Mouse (Mus musculus): ENCODE measurements around the gene Espnl. TPM values are rescaled to one million over a fixed set of nuclear protein-coding genes. Genes with fewer than 3 reads are reported as not detected.

Gene Espnl
- total and polyA plus RNA-seq, 2 experiments from 2014 or later: 0.23 to 0.27 TPM

DNA sequence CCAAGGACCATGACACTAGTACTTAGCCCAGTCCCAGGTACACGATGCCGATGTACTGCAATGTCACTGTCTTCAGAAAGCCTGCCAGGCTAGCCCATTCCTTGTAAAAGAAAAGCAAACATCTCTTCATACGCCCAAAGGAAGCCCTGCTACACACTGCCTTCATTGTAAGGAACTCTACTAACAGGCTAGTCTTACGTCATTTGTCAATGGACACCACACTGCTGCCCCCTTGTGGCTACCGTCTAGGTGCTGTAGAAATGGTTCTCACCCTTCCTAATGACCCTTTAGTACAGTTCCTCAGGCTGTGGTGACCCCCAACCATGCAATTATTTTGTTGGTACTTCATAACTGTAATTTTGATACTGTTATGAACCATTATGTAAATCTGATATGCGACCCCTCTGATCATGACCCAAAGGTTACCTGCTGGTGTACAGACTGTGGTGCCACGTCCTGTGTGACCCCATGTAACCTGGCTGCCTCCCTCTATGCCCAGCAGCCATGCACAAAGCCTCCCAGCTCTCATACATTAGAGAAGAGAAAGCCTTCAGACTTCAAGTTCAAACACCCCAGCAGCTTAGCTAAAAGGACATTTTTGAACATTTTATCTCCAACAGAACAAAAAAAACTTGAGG is 58.7 kb downstream of the Espnl start:
- Histone ChIP-seq H3K9ac (replicated peaks; ENCODE audit: low read length, poor library complexity, severe bottlenecking) (no peak overlapping the region), H3K4me3 (ENCODE audit: low read depth, low read length) (no peak overlapping the region), H3K27me3 (ENCODE audit: insufficient read depth, low read length) (no peaks in the 10 kb centered on the region), H3K27ac (ENCODE audit: low read depth, low read length) (no peak overlapping the region), H3K4me2 (ENCODE audit: low read depth, low read length, poor library complexity, severe bottlenecking) (no peak overlapping the region), H3K36me3 (ENCODE audit: insufficient read depth, low read length) (peaks cover 74% of the 10 kb centered on the region), H3K9me3 (ENCODE audit: low read length) (no peaks in the 10 kb centered on the region), H3K4me1 (ENCODE audit: insufficient read depth, low read length) (no peaks in the 10 kb centered on the region)
- TF ChIP-seq CTCF (IDR thresholded peaks at IDR 0.05): peak; percentile 95
- ATAC-seq (ENCODE audit: low FRiP score) (peak; percentile 78), DNase-seq (ENCODE audit: low spot score) (peak; percentile 90)
- 56% methylated on average over 7 of the region's 7 CpGs for WGBS

DNA sequence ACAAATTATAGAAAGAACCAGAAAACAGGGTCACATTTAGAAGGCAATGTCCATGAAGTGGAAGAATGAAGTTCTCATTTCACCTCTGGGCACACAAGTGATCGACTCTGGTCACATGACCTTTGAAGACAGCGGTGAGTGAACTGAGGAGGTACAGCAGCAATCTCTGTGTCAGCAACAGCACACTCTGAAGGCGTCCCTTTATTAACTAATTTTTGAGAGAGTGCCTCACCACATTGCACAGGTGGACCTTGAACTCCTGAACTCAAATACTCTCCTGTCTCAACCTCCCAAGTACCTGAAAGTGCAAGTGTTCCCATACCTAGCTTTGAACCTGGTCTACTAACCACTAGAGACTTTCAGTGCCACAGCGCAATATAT is 59.2 kb downstream of the Espnl start:
- Histone ChIP-seq H3K36me3 (ENCODE audit: insufficient read depth, low read length) (peaks cover 71% of the 10 kb centered on the region), H3K9me3 (ENCODE audit: low read length) (no peaks in the 10 kb centered on the region), H3K27me3 (ENCODE audit: insufficient read depth, low read length) (no peaks in the 10 kb centered on the region), H3K9ac (replicated peaks; ENCODE audit: low read length, poor library complexity, severe bottlenecking) (no peak overlapping the region), H3K4me2 (ENCODE audit: low read depth, low read length, poor library complexity, severe bottlenecking) (no peak overlapping the region), H3K4me3 (ENCODE audit: low read depth, low read length) (no peak overlapping the region), H3K4me1 (ENCODE audit: insufficient read depth, low read length) (no peaks in the 10 kb centered on the region), H3K27ac (ENCODE audit: low read depth, low read length) (no peak overlapping the region)
- whole genome bisulfite sequencing: 94% methylated on average over 4 of the region's 4 CpGs
- no peak for ATAC-seq (ENCODE audit: low FRiP score)
- TF ChIP-seq CTCF (IDR thresholded peaks at IDR 0.05): no peak
- no peak for DNase-seq (ENCODE audit: low spot score)

DNA sequence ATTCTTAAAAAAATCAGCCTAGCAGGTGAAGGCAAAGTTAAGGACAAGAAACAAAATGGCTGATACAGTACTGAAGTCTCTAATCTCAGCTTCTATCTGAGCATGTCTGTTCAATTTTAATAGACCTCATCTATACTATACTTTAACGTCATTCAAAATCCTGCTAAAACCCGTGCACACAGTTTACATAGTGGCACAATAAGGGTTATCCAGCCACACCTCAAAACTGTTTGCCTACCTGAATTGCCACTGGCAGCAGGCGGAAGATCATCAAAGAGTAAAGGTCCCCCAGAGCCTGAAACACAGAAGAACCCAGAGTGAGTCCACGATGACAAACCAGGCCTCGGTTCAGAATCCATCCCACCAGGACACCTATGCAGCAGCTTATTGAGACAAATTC is 68.5 kb downstream of the Espnl start:
- no peak for DNase-seq (ENCODE audit: low spot score)
- 95% methylated on average over 5 of the region's 5 CpGs for WGBS
- Histone ChIP-seq H3K27me3 (ENCODE audit: insufficient read depth, low read length) (no peaks in the 10 kb centered on the region), H3K9ac (replicated peaks; ENCODE audit: low read length, poor library complexity, severe bottlenecking) (no peak overlapping the region), H3K27ac (ENCODE audit: low read depth, low read length) (no peak overlapping the region), H3K4me2 (ENCODE audit: low read depth, low read length, poor library complexity, severe bottlenecking) (no peak overlapping the region), H3K9me3 (ENCODE audit: low read length) (no peaks in the 10 kb centered on the region), H3K4me1 (ENCODE audit: insufficient read depth, low read length) (no peaks in the 10 kb centered on the region), H3K36me3 (ENCODE audit: insufficient read depth, low read length) (peaks cover 28% of the 10 kb centered on the region), H3K4me3 (ENCODE audit: low read depth, low read length) (no peak overlapping the region)
- no peak for ATAC-seq (ENCODE audit: low FRiP score)
- no peak for TF ChIP-seq CTCF (IDR thresholded peaks at IDR 0.05)

DNA sequence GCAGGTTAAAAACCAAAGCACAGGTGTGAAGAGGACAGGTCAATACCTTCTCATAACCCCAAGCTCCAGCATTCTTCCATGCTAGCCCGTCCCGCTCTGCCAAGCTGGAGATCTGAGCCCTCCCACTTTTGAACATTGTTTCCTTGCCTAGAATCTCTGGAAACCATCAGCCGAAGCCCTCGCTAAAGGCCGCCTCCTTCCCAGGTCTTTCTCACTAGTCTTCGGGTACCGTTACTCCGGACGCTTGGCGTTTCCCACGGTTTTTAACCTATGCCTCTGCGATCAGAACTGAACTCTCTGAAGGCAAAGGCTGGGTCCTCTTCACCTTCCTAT is 76.0 kb downstream of the Espnl start:
- H3K4me3 ChIP-seq (ENCODE audit: low read depth, low read length): peak overlapping the region; percentile 89
- 1% methylated on average over 12 of the region's 12 CpGs for WGBS
- peak overlapping the region; percentile 92 for H3K27ac ChIP-seq (ENCODE audit: low read depth, low read length)
- ATAC-seq (ENCODE audit: low FRiP score) (0 out of 2 replicates have a peak, but pooled peaks have one; percentile 5), DNase-seq (ENCODE audit: low spot score) (peak; percentile 9)
- TF ChIP-seq CTCF (IDR thresholded peaks at IDR 0.05): no peak
- H3K27me3 ChIP-seq (ENCODE audit: insufficient read depth, low read length): no peaks in the 10 kb centered on the region
- H3K4me1 ChIP-seq (ENCODE audit: insufficient read depth, low read length): peaks cover 10% of the 10 kb centered on the region; the same call in 1 of the 2 replicates
- H3K9me3 ChIP-seq (ENCODE audit: low read length): no peaks in the 10 kb centered on the region
- H3K9ac ChIP-seq (replicated peaks; ENCODE audit: low read length, poor library complexity, severe bottlenecking): peak overlapping the region; percentile 80
- H3K4me2 ChIP-seq (ENCODE audit: low read depth, low read length, poor library complexity, severe bottlenecking): peak overlapping the region; percentile 86
- H3K36me3 ChIP-seq (ENCODE audit: insufficient read depth, low read length): 0 out of 2 replicates have a peak, but pooled peaks cover 6% of the 10 kb centered on the region

Other genes with a start within 250 kb of the Espnl start
- gene Rbm44, start 177.0 kb upstream of the Espnl start, total RNA-seq (2014; rRNA removed): 0.19 TPM in 1 of 2 replicates, not detected in the other
- gene Rbm44, start 177.0 kb upstream of the Espnl start, polyA plus RNA-seq (2015; fragmentation: Nextera tagmentation; extraction: Ambion mirVana): 0.11 and 0.48 TPM in 2 replicates
- gene Ramp1, start 142.3 kb upstream of the Espnl start, total RNA-seq (2014; rRNA removed): 16.1 and 22.4 TPM in 2 replicates
- gene Ramp1, start 142.3 kb upstream of the Espnl start, polyA plus RNA-seq (2015; fragmentation: Nextera tagmentation; extraction: Ambion mirVana): 29.4 and 29.8 TPM in 2 replicates
- 34.3 and 42.5 TPM in 2 replicates for gene Ube2f, start 71.8 kb upstream of the Espnl start, total RNA-seq (2014; rRNA removed)
- 41.2 and 44.8 TPM in 2 replicates for gene Ube2f, start 71.8 kb upstream of the Espnl start, polyA plus RNA-seq (2015; fragmentation: Nextera tagmentation; extraction: Ambion mirVana)
- 10.6 and 11.3 TPM in 2 replicates for gene Scly, start 23.7 kb upstream of the Espnl start, total RNA-seq (2014; rRNA removed)
- gene Scly, start 23.7 kb upstream of the Espnl start, polyA plus RNA-seq (2015; fragmentation: Nextera tagmentation; extraction: Ambion mirVana): 10.3 and 10.7 TPM in 2 replicates
- gene Klhl30, start 28.9 kb downstream of the Espnl start, total RNA-seq (2014; rRNA removed): 0.09 and 0.16 TPM in 2 replicates
- gene Klhl30, start 28.9 kb downstream of the Espnl start, polyA plus RNA-seq (2015; fragmentation: Nextera tagmentation; extraction: Ambion mirVana): 0.10 TPM in 1 of 2 replicates, not detected in the other
- gene Erfe, start 44.4 kb downstream of the Espnl start, total RNA-seq (2014; rRNA removed): 0.11 TPM in 1 of 2 replicates, not detected in the other
- 0.31 and 0.45 TPM in 2 replicates for gene Erfe, start 44.4 kb downstream of the Espnl start, polyA plus RNA-seq (2015; fragmentation: Nextera tagmentation; extraction: Ambion mirVana)
- gene Ilkap, start 76.7 kb downstream of the Espnl start, total RNA-seq (2014; rRNA removed): 58.5 and 97.5 TPM in 2 replicates
- gene Ilkap, start 76.7 kb downstream of the Espnl start, polyA plus RNA-seq (2015; fragmentation: Nextera tagmentation; extraction: Ambion mirVana): 114 and 116 TPM in 2 replicates
- gene Hes6, start 92.0 kb downstream of the Espnl start, total RNA-seq (2014; rRNA removed): 105 and 119 TPM in 2 replicates
- 111 and 113 TPM in 2 replicates for gene Hes6, start 92.0 kb downstream of the Espnl start, polyA plus RNA-seq (2015; fragmentation: Nextera tagmentation; extraction: Ambion mirVana)
- 10.5 and 11.3 TPM in 2 replicates for gene Per2, start 137.2 kb downstream of the Espnl start, total RNA-seq (2014; rRNA removed)
- 3.3 and 3.8 TPM in 2 replicates for gene Per2, start 137.2 kb downstream of the Espnl start, polyA plus RNA-seq (2015; fragmentation: Nextera tagmentation; extraction: Ambion mirVana)
- gene Traf3ip1, start 172.6 kb downstream of the Espnl start, total RNA-seq (2014; rRNA removed): 17.3 and 18.4 TPM in 2 replicates
- 6.1 and 7.0 TPM in 2 replicates for gene Traf3ip1, start 172.6 kb downstream of the Espnl start, polyA plus RNA-seq (2015; fragmentation: Nextera tagmentation; extraction: Ambion mirVana)
- 29.3 and 32.1 TPM in 2 replicates for gene Asb1, start 218.5 kb downstream of the Espnl start, total RNA-seq (2014; rRNA removed)
- gene Asb1, start 218.5 kb downstream of the Espnl start, polyA plus RNA-seq (2015; fragmentation: Nextera tagmentation; extraction: Ambion mirVana): 8.6 and 8.8 TPM in 2 replicates

Data from midbrain, postnatal 0 days (tissue).